Mouse (Mus musculus): ENCODE measurements at regions not wholly inside any gene's neighbourhood (a gene's known extent, or its start where the extent isn't known, plus 50 kb on each side); places are given as distances from the start of the nearest gene placed in this dataset.

DNA sequence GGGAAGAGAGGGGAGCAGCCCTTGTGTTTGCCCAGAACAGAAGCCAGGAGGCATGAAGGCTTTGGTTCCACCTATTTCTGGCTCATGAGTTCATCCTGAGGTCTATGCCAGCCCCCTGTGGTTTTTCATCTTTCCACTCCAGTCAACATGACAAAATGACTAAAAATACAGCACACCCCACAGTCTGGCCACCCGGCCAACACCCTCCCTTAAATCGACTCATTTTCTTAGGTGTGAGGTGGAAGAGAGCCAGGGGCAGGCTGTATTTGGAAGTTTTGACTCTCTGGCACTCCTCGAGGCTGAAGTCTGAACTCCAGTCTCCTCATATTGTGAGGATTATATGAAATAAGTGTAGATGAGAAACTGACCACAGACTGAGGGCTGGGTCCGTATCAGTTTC lies 55.0 kb upstream of the Ywhaq start:
- ATAC-seq, result no peak
- Histone ChIP-seq H3K4me2 (ENCODE audit: low read length) (no peak overlapping the region), H3K4me1 (ENCODE audit: control insufficient read depth, insufficient read depth, low read length) (no peaks in the 10 kb centered on the region), H3K4me3 (ENCODE audit: low read depth, low read length) (no peak overlapping the region), H3K36me3 (ENCODE audit: control insufficient read depth, insufficient read depth, low read length) (no peaks in the 10 kb centered on the region), H3K27me3 (replicated peaks; ENCODE audit: control insufficient read depth, insufficient read depth, low read length) (no peaks in the 10 kb centered on the region), H3K9me3 (replicated peaks; ENCODE audit: control insufficient read depth, low read length) (no peaks in the 10 kb centered on the region), H3K9ac (ENCODE audit: low read length) (no peak overlapping the region), H3K27ac (ENCODE audit: low read depth, low read length) (no peak overlapping the region)
- no peak for DNase-seq (ENCODE audit: low spot score)
- WGBS, result 74% methylated on average over 4 of the region's 4 CpGs

DNA sequence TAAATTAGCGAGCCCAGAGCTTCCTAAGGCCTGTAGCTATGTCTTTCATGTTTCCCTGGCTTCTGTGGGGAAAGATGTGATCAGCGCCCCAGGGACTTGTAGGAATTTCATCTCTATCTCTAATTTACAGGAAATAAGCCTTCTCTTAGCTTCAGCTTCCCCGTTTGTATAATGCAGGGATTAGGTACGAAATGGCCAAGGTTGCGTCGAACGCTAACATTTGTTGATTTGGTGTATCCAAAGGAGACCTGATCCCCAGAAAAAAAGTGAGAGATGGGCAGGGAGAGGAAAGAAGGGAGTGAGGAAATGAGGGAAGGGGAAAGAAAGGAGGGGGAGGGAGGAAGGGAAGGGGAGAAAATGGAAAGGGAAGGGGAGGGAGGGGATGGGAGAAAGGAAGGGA lies 54.5 kb upstream of the Ywhaq start:
- WGBS, result 86% methylated on average over 7 of the region's 7 CpGs
- ATAC-seq (no peak), DNase-seq (ENCODE audit: low spot score) (no peak)
- Histone ChIP-seq H3K9ac (ENCODE audit: low read length) (no peak overlapping the region), H3K4me1 (ENCODE audit: control insufficient read depth, insufficient read depth, low read length) (no peaks in the 10 kb centered on the region), H3K27ac (ENCODE audit: low read depth, low read length) (no peak overlapping the region), H3K36me3 (ENCODE audit: control insufficient read depth, insufficient read depth, low read length) (no peaks in the 10 kb centered on the region), H3K4me3 (ENCODE audit: low read depth, low read length) (no peak overlapping the region), H3K9me3 (replicated peaks; ENCODE audit: control insufficient read depth, low read length) (no peaks in the 10 kb centered on the region), H3K27me3 (replicated peaks; ENCODE audit: control insufficient read depth, insufficient read depth, low read length) (no peaks in the 10 kb centered on the region), H3K4me2 (ENCODE audit: low read length) (no peak overlapping the region)

DNA sequence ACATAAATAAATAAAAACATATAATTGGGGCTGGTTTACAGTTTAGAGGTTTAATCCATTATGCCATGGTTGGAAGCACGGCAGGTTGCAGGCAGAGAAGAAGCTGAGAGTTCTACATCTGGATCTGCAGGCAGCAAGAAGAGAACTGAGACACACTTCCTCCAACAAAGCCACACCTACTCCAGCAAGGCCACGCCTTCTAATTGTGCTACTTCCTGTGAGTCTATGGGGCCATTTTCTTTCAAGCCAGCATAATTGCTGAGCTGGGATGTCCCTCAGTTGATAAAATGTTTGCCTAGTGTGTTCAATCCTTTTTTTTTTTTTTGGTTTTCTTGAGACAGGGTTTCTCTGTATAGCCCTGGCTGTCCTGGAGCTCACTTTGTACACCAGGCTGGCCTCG lies 52.8 kb upstream of the Ywhaq start:
- H3K27me3 ChIP-seq (replicated peaks; ENCODE audit: control insufficient read depth, insufficient read depth, low read length), result no peaks in the 10 kb centered on the region
- no peak overlapping the region for H3K4me3 ChIP-seq (ENCODE audit: low read depth, low read length)
- H3K27ac ChIP-seq (ENCODE audit: low read depth, low read length), result no peak overlapping the region
- WGBS, result 92% methylated on average over 3 of the region's 3 CpGs
- no peak for ATAC-seq
- DNase-seq (ENCODE audit: low spot score), result no peak
- no peaks in the 10 kb centered on the region for H3K9me3 ChIP-seq (replicated peaks; ENCODE audit: control insufficient read depth, low read length)
- no peak overlapping the region for H3K9ac ChIP-seq (ENCODE audit: low read length)
- no peaks in the 10 kb centered on the region for H3K4me1 ChIP-seq (ENCODE audit: control insufficient read depth, insufficient read depth, low read length)
- H3K36me3 ChIP-seq (ENCODE audit: control insufficient read depth, insufficient read depth, low read length), result no peaks in the 10 kb centered on the region
- H3K4me2 ChIP-seq (ENCODE audit: low read length), result no peak overlapping the region
